Mouse (Mus musculus): ENCODE measurements around the gene Gnpat.
"Not testable (repeated sequence)": the region's sequence is repeated elsewhere in the genome, so short reads cannot be mapped to it uniquely, and the experiment has no call there.

Gnpat gene

DNA sequence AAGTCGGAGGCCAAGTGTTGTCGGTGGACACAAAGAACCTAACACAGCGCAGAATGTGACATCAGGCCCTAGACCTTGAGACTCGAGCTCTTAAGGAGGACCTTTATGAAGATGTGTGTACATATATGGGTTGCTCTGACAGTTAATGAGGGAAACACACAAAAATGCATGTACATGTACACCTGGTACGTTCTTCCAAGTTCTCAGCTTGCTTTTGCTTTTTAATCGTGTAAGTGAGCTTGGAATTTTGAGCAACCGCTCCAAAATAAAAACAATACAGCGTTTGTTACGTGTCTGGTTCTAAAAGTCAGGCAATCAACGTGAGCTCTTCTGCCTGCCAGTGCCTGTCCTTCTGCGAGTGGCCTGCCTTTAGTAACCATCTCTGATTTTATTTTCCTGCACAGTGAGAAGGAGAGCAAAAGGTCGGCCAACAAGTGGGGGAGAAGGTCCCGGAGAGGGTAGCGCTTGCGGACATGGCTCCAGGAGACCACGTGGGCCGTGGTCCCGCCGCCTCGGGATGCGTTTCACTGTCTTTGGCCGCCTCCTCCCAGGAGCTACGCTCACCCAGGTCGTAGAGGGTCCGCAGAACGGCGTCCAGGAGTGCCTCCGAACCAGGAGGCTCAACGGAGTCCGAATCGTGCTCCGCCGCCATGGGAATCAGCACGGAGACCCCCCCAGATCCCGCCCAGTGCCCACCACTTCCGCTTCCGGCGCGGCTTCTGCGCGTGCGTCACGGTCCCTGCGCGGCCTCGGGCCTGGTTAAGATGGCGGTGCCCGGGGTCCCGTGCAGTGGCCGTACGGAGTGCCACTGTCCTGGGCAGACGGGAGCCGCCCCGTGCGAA, at the start of gene Gnpat, which contains the start of gene 2810004N23Rik:
Gnpat (plus strand) TSS at position 713 of the 842 bp plus-strand sequence.
2810004N23Rik (minus strand) TSS at position 800 of the 842 bp plus-strand sequence.
- peak; percentile 94 for DNase-seq (ENCODE audit: low spot score)

DNA sequence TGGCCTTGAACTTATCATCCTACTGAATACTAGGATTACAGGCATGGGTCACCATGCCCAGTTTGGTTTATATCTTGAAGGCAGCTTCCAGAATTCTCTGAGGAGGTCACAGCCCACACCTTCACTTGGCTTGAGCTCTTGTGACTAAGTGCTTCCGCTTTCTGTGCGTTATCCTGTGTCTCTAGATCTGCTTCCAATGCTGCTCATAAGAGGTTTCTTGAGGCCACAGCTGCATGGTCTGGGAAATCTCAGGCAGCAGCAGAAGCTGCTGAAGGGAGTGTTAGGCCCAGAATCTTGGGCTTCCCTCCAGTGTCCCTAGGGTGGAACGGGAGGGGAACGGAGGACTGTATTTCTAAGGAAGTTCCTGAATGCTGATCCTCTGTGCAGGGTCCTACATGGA, 49.5 kb upstream of the Gnpat start:
- no peak for DNase-seq (ENCODE audit: low spot score)

DNA sequence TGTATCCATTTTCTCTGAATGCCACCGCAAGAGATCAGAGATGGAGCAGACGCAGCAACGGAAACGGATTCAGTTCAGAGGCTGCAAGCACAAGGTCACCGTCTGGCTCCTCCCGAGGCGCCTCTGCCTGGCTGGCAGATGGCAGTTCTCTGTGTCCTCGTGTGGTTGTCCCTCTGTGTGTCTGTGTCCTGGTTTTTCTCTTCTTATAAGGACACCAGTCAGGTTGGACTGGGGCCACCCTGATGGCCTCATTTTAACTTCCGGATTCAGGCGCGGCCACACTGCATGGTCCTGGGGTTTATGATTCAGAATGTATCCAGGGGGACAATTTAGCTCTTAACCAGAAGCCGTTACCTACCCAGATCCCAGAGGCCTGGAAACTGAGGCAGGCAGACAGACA, 47.0 kb upstream of the Gnpat start:
- no peak for DNase-seq (ENCODE audit: low spot score)

DNA sequence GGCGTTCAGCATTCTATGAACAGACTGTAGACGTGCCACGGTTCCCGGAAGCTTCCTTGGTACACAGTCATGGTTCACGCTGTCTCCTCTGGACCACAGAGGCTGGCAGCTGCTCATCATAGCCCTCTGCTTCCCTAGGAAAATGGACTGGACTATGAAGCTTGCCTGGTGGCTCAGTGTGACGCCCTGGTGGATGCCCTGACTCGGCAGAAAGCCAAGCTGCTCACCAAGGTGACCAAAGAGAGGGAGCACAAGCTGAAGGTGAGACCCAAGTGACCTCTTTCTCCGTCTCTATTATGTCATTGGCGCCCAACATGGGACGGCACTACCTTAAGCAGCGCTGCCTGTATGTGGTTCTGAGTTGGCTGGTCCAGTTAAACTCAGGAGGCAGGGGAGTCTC, 46.0 kb upstream of the Gnpat start:
- DNase-seq (ENCODE audit: low spot score), result no peak

DNA sequence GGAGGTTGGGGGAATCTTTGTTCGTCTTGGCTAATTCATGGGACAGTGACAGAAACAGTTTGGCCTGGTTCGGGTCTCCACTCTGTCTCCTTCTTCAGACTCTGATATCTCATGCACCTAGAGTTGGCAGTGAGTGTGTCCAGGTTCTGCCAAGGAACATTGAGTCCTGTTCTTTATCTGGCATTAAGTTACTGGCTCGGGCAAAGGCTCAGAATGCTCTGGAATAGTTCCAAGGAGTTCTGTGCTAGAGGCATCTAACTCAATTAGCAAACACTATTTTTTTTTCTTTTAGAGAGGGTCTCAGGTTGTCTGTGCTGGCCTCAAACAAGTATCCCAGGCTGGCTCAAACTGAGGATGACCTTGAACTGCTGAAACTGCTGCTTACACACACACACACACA, 45.5 kb upstream of the Gnpat start:
- no peak for DNase-seq (ENCODE audit: low spot score)

DNA sequence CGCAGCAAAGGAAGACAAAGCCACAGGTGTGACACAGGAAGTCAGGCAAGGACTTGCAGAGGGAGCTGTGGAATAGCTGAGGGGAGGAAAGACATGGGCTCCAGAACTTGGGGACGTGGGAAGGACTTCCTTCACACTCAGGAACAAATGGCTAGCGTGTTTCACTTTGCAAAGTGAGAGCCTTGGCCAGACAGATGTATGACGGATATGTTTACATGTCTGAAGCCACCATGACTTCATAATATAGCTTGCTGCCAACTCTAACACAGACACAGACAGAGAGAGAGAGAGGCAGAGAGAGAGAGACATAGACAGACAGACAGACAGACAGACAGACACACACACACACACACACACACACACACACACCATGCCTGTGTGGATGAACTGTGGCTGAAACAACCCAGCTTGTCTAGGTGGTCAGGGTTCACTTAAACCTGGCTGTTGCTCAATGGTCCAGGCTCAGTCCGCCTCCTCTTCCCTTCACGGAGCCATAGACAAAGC, 43.2 kb upstream of the Gnpat start:
- DNase-seq (ENCODE audit: low spot score), result no peak

DNA sequence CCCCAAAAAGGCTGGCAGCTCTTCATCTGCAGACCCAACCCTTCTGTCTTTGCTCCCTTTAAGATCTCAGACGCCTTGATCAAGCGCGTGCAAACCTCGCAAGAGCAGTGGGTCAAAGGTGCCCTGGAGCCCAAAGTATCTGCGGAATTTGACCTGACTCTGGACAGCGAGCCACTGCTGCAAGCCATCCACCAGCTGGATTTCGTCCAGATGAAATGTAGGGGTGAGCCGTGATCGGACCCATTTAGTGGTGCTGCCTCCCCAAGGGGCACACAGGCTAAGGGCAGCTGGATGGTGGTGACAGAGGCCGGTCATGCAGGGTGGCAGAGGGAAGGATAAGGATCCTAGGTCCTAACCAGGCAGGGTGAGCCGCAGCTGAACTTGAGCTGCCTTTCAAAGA, 42.7 kb upstream of the Gnpat start:
- no peak for DNase-seq (ENCODE audit: low spot score)

DNA sequence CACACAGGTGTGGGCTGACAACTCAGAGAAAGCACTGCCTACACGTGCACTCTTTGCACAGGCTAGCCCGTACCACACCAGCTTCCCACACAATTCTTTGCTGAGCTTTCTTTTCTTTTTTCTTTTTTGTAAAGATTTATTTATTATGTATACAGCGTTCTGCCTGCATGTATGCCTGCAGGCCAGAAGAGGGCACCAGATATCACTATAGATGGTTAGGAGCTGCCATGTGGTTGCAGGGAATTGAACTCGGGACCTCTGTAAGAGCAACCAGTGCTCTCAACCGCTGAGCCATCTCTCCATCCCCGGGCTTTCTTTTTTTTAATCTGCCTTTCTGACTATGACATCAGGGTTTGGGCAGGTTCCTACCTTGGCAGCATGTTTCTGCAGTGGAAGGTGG, 39.3 kb upstream of the Gnpat start:
- no peak for DNase-seq (ENCODE audit: low spot score)

DNA sequence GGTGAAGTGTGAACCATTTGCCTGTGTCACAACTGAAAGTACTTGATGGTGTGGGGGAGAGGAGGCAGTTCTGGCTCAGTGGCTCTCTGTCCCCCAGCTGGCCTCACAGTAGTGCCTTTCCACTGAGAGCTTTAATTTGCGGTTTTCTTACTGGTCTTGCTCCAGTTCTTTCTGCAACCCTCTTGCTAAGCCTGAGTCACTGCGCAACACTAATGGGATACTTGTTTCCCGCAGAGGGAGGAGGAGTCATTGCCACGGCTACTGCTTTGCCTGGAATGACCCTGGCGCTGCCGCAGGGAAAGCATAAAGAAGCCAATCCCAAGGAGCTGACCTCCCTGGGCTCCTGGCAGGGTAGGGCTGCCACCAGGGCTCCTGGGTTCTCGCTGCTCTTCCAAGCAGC, 36.2 kb upstream of the Gnpat start:
- DNase-seq (ENCODE audit: low spot score), result no peak

DNA sequence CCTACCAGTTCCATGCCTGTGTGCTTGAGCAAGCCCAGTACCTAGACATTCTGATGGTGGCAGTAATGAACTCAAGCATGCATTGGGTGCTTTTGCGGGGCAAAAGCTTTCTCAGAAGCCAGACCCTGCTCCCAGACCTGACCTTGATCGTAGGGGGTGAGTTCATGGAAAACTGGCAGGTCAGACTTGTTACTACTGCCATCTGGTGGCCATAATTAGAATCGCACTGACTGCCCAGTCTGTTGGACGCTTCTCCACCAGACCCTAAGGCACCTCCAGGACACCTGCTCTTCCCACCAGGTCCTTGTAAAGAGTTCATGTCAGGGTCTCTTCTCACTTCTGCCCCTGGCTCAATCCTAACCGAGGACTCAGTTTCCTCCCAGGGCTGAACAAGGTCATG, 35.4 kb upstream of the Gnpat start:
- peak; percentile 85 for DNase-seq (ENCODE audit: low spot score)

DNA sequence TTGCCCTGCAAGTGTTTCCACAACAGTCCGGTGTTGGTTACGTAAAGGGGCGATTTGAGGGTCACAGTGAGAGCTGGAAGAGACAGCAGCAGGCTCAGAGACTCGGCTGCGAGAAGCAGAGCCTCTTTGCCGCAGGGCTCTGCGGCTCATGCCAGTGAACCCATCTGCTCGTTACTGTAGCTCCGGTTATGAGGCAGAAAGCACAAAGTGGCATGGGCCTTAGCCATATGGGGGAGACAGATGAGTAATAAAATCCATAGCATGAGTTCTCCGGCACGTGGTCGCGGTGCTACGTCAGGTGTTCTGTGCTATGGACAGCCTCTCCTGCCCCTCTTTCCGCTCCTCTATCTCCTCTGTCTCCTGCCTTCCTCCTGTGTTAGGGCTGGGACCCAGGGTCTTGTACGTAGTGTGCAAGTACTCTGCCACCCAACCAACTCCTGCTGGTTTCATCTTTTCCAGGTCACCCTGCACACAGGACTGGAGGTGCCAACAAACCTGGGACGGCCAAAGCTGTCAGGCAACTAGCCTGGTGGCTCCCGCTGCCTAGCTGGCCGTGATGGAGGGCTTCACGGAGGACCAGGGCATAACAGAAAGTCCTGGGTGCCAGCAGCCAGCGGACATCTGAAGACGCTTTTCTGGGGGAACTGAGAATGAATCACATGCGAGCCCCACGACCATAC, 34.1 kb upstream of the Gnpat start:
- no peak for DNase-seq (ENCODE audit: low spot score)

DNA sequence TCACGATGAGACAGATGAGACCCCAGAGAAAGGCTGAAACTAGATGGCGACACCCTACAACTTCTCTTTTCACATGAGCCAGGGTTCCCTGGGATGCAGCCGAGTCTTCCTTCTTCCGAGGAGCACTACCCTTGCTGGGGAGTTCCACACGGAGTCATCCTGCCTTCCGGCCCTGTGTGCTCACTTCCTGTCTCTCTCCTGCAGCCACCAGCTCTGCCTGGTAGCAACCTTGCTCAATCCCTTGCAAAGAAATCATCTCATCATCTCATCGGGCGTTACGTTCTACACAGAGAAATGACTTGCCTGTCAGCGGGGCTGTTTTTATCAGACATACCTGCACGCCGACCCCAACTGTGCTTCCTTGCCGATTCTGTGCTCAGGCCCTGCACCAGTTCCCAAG, 32.8 kb upstream of the Gnpat start:
- no peak for DNase-seq (ENCODE audit: low spot score)

DNA sequence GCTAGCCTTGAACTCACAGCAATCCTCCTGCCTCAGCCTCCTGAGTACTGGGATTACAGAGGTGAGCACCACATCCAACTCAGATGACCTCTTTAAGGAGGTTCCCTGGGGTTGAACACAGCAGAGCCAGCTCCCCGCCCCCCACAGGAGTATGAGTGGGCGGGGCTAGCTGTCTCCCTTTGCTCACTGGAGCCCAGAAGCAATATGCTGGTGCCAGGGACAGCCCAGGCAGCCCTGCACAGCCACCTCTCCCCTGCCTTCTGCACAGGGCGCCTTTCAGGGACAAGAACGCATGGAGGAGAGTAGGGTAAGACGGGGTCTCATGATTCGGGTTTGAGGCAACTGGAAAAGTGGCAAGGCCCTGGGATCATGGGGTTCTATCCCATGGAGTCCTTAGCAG, 31.3 kb upstream of the Gnpat start:
- DNase-seq (ENCODE audit: low spot score), result no peak

DNA sequence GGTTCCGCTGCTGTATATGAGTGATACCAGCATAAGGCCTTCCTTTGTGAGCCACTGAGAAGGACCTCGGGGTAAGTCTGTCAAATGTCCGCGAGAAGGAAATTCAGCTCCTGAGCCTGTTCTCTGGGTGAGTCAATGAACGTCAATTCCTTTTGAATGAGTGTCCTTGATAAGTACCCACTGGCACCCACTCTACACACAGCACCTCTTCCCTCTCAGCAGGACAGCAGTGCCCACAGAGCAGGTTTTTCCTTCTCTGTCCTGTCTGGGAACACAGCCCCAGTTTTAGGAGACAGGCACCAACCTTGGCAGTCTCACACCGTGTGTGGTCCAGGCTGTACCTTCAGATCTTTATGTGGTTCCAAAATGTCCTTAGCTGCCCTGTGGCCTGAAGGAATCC, 30.9 kb upstream of the Gnpat start:
- no peak for DNase-seq (ENCODE audit: low spot score)

DNA sequence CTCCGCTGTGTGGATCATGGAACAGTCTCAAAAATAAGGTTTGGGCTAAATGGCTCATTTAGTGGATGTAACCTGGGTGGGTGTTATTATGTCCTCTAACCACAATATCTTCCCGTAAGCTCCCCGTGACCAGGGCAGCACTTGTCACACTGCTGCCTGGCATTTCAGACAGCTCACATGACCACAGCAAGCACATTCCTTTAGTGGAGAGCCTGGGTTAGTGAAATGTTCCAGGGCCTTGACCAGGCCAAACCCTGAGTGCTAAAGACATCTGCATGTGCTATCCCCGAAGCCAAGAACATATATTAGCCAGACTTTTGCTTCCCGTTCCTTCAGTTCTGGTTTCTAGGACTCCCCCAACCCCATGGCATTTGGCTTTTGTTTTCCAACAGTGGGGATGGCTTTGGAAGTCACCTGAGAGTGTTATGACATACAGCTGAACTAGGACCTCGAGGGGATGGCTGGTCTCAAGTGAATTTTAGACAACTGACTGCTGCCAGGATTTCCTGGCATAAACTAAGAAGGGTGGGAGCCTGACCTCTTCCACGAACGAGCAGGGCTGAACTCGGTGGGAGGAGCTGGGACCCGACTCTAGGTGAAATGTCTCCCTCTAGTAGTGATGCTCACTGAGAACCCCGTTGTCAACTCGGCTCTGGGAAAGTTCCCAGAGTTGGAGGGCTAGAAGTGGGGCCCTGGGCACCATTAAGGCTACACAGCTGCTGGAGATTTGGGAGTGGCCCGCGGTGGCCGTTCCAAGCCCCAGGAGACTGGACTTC, 29.2 kb upstream of the Gnpat start:
- DNase-seq (ENCODE audit: low spot score), result no peak

DNA sequence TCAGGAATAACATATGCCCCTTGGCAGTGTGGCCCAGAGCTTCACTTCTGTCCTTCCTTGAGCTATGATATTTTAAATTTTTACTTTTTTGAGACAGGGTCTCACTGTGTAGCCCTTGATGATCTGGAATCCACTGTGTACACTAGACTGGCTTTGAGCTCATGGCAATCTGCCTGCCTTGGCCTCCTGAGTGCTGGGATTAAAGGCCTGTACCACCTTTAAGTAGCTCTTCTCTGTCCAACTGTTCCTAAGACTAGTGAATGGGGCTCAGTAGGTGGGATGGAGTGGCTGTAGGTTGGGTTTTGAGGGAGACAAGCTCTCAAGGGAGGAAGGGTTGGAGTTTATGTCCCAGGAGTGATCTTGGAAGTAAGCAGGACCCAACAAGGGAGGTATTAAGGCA, 27.0 kb upstream of the Gnpat start:
- no peak for DNase-seq (ENCODE audit: low spot score)

DNA sequence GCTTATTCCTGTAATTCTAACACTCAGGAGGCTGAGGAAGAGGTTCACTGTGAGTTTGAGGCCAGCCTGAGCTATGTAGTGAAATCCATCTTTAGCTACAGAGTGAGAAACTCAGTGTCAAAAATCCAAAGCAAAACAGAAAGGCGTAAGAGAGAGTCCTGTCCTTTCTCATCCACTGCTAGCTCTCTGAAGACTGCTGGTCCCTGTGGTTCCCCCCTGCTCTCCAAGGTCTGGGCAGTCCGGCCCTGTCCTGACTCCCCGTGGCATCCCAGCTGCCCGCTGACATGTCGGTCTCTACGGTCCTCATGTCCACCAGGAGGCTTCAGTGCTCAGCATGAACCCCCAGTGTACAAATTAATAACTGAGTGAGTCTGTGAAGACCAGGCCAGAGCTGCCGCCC, 26.6 kb upstream of the Gnpat start:
- DNase-seq (ENCODE audit: low spot score), result no peak

DNA sequence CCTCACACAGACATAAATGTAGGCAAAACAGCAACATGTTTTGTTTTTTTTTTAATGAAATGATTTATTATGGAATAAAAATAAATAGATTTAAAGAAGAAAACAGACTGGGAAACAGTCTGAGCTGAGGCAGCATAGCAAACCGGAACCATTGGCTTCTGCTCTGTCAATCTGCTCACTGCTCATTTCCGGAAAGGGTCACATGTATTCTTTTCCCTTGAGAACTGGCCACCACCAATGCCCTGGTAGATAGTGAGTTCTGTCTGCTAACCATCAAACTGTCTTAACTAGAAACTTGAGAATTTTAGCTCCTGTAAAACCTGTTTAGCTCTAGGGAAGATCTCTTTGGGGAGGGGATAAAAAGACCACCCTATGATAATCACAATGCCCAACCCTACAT, 25.9 kb upstream of the Gnpat start:
- DNase-seq (ENCODE audit: low spot score), result no peak

DNA sequence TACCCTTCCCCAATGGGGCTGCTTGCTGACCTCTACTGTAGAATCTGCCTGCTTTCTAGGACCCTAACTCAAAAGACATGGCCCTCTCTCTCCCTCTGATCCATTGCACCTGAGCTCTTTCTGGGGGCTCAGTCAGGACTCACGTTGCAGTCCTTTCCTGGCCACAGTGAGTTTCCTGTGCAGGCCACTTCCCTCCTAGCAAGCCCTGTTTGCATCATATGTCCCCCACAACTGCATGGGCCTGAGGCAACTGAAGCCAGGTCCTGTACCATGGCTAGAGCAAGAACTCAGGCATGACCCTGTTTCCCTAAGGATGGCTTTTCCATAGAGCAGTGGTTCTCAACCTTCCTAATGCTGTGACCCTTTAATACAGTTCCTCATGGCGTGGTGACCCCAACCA, 24.9 kb upstream of the Gnpat start:
- no peak for DNase-seq (ENCODE audit: low spot score)

DNA sequence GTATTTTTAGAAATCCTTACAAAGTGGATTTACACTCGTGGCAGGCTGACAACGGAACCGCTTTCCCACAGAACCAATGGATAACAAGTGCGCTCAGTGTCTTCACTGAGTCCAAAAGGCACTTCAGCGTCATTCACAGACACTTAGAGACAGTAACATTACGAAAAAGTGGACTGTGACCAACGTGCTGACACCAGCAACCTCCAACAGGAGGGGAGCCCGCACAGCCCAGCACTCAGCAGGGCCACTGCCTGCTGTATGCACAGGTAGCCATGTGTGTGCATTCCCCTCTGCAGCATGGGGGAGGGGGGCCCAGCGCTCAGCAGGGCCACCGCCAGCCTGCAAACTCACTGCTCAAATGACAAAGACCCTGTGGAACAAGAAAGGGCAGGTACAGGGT, 23.5 kb upstream of the Gnpat start:
- DNase-seq (ENCODE audit: low spot score), result no peak

DNA sequence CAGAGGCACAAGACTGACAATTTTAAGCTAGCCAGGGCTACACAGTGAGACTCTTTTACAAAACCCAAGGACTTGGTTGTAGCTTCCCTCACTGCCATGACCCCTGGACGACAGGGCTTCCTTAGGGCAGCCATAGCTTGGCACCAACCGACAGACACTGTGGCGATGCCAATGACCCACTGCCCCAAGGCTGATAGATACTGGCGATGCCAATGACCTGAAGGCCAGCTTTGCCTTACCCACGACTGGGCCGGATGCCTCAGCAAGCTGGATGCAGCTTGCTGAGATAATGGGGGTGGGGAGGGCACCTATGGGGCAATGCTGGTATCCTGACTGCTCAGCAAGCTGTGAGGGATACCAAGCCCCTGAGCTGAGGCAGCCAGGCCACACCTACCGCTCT, 21.9 kb upstream of the Gnpat start:
- no peak for DNase-seq (ENCODE audit: low spot score)

DNA sequence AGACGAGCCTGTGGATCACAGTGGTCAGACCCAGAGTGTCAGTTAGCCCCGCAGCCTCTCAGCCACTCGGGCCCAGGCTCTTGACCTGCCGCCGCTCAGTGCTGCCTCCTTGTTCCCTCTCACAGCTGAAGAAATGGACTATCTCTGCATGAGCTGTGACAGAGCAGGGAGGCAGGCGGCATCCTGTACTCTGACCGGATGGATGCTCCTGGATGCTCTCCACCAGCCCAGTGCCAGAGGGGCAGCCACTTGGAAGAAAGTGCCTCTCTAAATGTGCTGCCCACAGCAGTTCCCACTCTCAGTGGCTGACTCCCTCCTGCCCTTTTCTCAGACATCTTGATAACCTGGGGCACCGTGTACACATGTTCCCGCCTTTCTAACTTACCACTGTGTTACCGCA, 21.1 kb upstream of the Gnpat start:
- DNase-seq (ENCODE audit: low spot score), result no peak

DNA sequence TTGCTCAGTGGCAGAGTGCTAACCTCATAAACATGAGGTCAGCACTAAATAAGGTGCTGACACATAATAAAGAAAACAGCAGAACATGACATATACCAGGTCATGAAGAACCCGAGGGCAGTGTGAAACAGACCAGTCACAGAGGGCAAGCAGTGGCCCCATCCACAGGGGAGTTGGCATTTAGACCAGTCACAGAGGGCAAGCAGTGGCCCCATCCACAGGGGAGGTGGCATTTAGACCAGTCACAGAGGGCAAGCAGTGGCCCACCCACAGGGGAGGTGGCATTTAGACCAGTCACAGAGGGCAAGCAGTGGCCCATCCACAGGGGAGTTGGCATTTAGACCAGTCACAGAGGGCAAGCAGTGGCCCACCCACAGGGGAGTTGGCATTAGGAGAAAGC, 19.9 kb upstream of the Gnpat start:
- not testable (repeated sequence) for DNase-seq (ENCODE audit: low spot score)

All from embryo, embryonic 10.5 days (tissue).